Mouse (Mus musculus) adrenal gland, adult (tissue): ENCODE measurements around the gene Samd3.

Experiments used
- DNase-seq, 2 experiments: peaks; one replicate each; pipeline ENCODE4 v3.0.0; 2022 to 2023; ENCODE audit warnings: low spot score in 1 of 2; ENCODE audit not compliant: inconsistent age in 2 of 2

Samd3 gene

GRCm38 (mm10) chr10:26297626-26298025 lies 68.1 kb downstream of the Samd3 start:
- peak in 1 of 2 experiments; percentile 37 for DNase-seq

GRCm38 (mm10) chr10:26302336-26302735 lies 72.8 kb downstream of the Samd3 start:
- no peak for DNase-seq

GRCm38 (mm10) chr10:26303485-26303884 lies 74.0 kb downstream of the Samd3 start:
- DNase-seq = no peak

- DNase-seq = no peak
Observed at GRCm38 (mm10) chr10:26314327-26314726, 84.8 kb downstream of the Samd3 start.

GRCm38 (mm10) chr10:26320679-26321078 lies 91.2 kb downstream of the Samd3 start:
- no peak for DNase-seq
